Mouse (Mus musculus) adrenal gland, adult 8-10 months (tissue): ENCODE data around the gene Zfp334. TPM values are rescaled to one million over a fixed set of nuclear protein-coding genes. Genes with fewer than 3 reads are reported as not detected.
A peak's percentile ranks its signal among the peaks of the same experiment; 100 is the strongest.

ENCODE experiments used
- DNase-seq: peaks from one replicate; pipeline ENCODE4 v3.0.0; 2022
- total RNA-seq, 4 experiments: library from RNA; stranded (reverse); gene quantifications; 2 replicates each; pipeline ENCODE4 v1.2.4; 2022

The Zfp334 gene
- 1 to 10 TPM; 5.3 to 7.5 (median 6.3) TPM for total RNA-seq

GRCm38 (mm10) chr2:165387844-165388495 lies at the start of gene Zfp334:
Gene Zfp334, minus strand, starts transcription at chr2:165388259.
- DNase-seq = peak; percentile 89

- no peak for DNase-seq
Observed at GRCm38 (mm10) chr2:165428694-165429093, 40.6 kb upstream of the Zfp334 start.

- no peak for DNase-seq
Observed at GRCm38 (mm10) chr2:165420195-165420594, 32.1 kb upstream of the Zfp334 start.

- no peak for DNase-seq
Observed at GRCm38 (mm10) chr2:165419670-165420111, 31.6 kb upstream of the Zfp334 start.

- DNase-seq = no peak
Observed at GRCm38 (mm10) chr2:165418577-165418976, 30.5 kb upstream of the Zfp334 start.

- DNase-seq = peak; percentile 32
Observed at GRCm38 (mm10) chr2:165417291-165417690, 29.2 kb upstream of the Zfp334 start.

- no peak for DNase-seq
Observed at GRCm38 (mm10) chr2:165415795-165416194, 27.7 kb upstream of the Zfp334 start.

GRCm38 (mm10) chr2:165415141-165415721 lies 27.2 kb upstream of the Zfp334 start:
- DNase-seq = no peak

- DNase-seq = no peak
Observed at GRCm38 (mm10) chr2:165414321-165414720, 26.3 kb upstream of the Zfp334 start.

- no peak for DNase-seq
Observed at GRCm38 (mm10) chr2:165413884-165414283, 25.8 kb upstream of the Zfp334 start.

GRCm38 (mm10) chr2:165407700-165408301 lies 19.7 kb upstream of the Zfp334 start:
- DNase-seq = peak; percentile 65

GRCm38 (mm10) chr2:165405351-165405750 lies 17.3 kb upstream of the Zfp334 start:
- DNase-seq = peak; percentile 78

- DNase-seq = no peak
Observed at GRCm38 (mm10) chr2:165404951-165405350, 16.9 kb upstream of the Zfp334 start.

GRCm38 (mm10) chr2:165398164-165398785 lies 10.2 kb upstream of the Zfp334 start:
- no peak for DNase-seq

GRCm38 (mm10) chr2:165397502-165398163 lies 9.6 kb upstream of the Zfp334 start:
- no peak for DNase-seq

GRCm38 (mm10) chr2:165396831-165397501 lies 8.9 kb upstream of the Zfp334 start:
- no peak for DNase-seq

GRCm38 (mm10) chr2:165392156-165392555 lies 4.1 kb upstream of the Zfp334 start:
- no peak for DNase-seq

- no peak for DNase-seq
Observed at GRCm38 (mm10) chr2:165391561-165391960, 3.5 kb upstream of the Zfp334 start.

- DNase-seq = no peak
Observed at GRCm38 (mm10) chr2:165389299-165389952, 1.4 kb upstream of the Zfp334 start.

GRCm38 (mm10) chr2:165387370-165387769 lies 689 bp downstream of the Zfp334 start:
- no peak for DNase-seq

- DNase-seq = no peak
Observed at GRCm38 (mm10) chr2:165380050-165380449, 8.0 kb downstream of the Zfp334 start.

- no peak for DNase-seq
Observed at GRCm38 (mm10) chr2:165376001-165376400, 12.1 kb downstream of the Zfp334 start.
